Mouse (Mus musculus): Measurements from ENCODE around the gene Mmrn2. TPM values are rescaled to one million over a fixed set of nuclear protein-coding genes. Genes with fewer than 3 reads are reported as not detected.

Mmrn2 gene
- polyA plus RNA-seq, 1 experiment from 2014 or later: 7.4 TPM

GRCm38 (mm10) chr14:34447659-34448058, 72.4 kb downstream of the Mmrn2 start:
- no peak for ATAC-seq (ENCODE audit: insufficient number of reproducible peaks, insufficient read depth, low FRiP score, low TSS enrichment, low read depth)
- no peak overlapping the region for H3K9ac ChIP-seq
- no peak overlapping the region for H3K4me2 ChIP-seq
- H3K27me3 ChIP-seq: no peaks in the 10 kb centered on the region
- H3K9me3 ChIP-seq: no peaks in the 10 kb centered on the region
- no peak overlapping the region for H3K4me3 ChIP-seq
- H3K4me1 ChIP-seq: 0 out of 2 replicates have a peak, but pooled peaks cover 9% of the 10 kb centered on the region
- peaks cover 37% of the 10 kb centered on the region for H3K36me3 ChIP-seq
- 83% methylated on average over 4 of the region's 4 CpGs for WGBS
- no peak overlapping the region for H3K27ac ChIP-seq

DNA sequence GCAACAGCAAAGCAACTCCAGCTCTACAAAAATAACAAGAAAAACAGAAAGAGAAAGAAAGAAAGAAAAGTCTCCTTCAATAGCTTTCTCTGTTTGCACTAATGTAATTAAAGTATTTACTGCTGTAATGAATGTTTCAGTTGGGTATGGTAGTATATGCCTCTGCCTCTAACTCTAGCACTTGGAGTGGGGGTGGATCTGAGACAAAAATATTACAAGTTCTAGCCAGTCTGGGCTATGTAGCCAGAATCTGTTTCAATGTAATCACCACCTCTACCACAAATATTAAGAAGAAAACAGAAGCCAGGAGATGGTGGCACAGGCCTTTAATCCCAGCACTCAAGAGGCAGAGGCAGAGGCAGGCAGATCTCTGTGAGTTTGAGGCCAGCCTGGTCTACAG, 73.1 kb downstream of the Mmrn2 start:
- ATAC-seq (ENCODE audit: insufficient number of reproducible peaks, insufficient read depth, low FRiP score, low TSS enrichment, low read depth): no peak
- no peak overlapping the region for H3K27ac ChIP-seq
- no peak overlapping the region for H3K4me3 ChIP-seq
- no peaks in the 10 kb centered on the region for H3K9me3 ChIP-seq
- peaks cover 30% of the 10 kb centered on the region for H3K36me3 ChIP-seq
- no peak overlapping the region for H3K9ac ChIP-seq
- H3K27me3 ChIP-seq: no peaks in the 10 kb centered on the region
- no peak overlapping the region for H3K4me2 ChIP-seq
- H3K4me1 ChIP-seq: 0 out of 2 replicates have a peak, but pooled peaks cover 9% of the 10 kb centered on the region

- ATAC-seq (ENCODE audit: insufficient number of reproducible peaks, insufficient read depth, low FRiP score, low TSS enrichment, low read depth): no peak
- Histone ChIP-seq H3K27me3 (no peaks in the 10 kb centered on the region), H3K36me3 (peaks cover 20% of the 10 kb centered on the region), H3K4me1 (peaks cover 18% of the 10 kb centered on the region), H3K4me2 (no peak overlapping the region), H3K9me3 (no peaks in the 10 kb centered on the region), H3K9ac (no peak overlapping the region), H3K27ac (no peak overlapping the region), H3K4me3 (no peak overlapping the region)
- 54% methylated on average over 9 of the region's 9 CpGs for WGBS
These were observed 74.5 kb downstream of the Mmrn2 start for GRCm38 (mm10) chr14:34449807-34450206.

GRCm38 (mm10) chr14:34450451-34450850, 75.2 kb downstream of the Mmrn2 start:
- no peaks in the 10 kb centered on the region for H3K27me3 ChIP-seq
- H3K9ac ChIP-seq: no peak overlapping the region
- H3K36me3 ChIP-seq: peaks cover 20% of the 10 kb centered on the region
- no peak overlapping the region for H3K27ac ChIP-seq
- no peak for ATAC-seq (ENCODE audit: insufficient number of reproducible peaks, insufficient read depth, low FRiP score, low TSS enrichment, low read depth)
- H3K4me1 ChIP-seq: peaks cover 19% of the 10 kb centered on the region
- H3K9me3 ChIP-seq: no peaks in the 10 kb centered on the region
- H3K4me2 ChIP-seq: no peak overlapping the region
- 86% methylated on average over 5 of the region's 5 CpGs for WGBS
- H3K4me3 ChIP-seq: no peak overlapping the region

- H3K36me3 ChIP-seq: peaks cover 13% of the 10 kb centered on the region
- H3K4me1 ChIP-seq: peaks cover 19% of the 10 kb centered on the region
- H3K27me3 ChIP-seq: no peaks in the 10 kb centered on the region
- no peak overlapping the region for H3K4me2 ChIP-seq
- H3K9ac ChIP-seq: no peak overlapping the region
- no peak overlapping the region for H3K27ac ChIP-seq
- no peak overlapping the region for H3K4me3 ChIP-seq
- no peaks in the 10 kb centered on the region for H3K9me3 ChIP-seq
- ATAC-seq (ENCODE audit: insufficient number of reproducible peaks, insufficient read depth, low FRiP score, low TSS enrichment, low read depth): no peak
These were observed 76.6 kb downstream of the Mmrn2 start for GRCm38 (mm10) chr14:34451872-34452271.

- no peak overlapping the region for H3K9ac ChIP-seq
- H3K4me3 ChIP-seq: no peak overlapping the region
- peak overlapping the region; percentile 64; the same call in 1 of the 2 replicates for H3K27ac ChIP-seq
- ATAC-seq (ENCODE audit: insufficient number of reproducible peaks, insufficient read depth, low FRiP score, low TSS enrichment, low read depth): no peak
- 17% methylated on average over 6 of the region's 6 CpGs for WGBS
- no peak overlapping the region for H3K4me2 ChIP-seq
- peaks cover 19% of the 10 kb centered on the region for H3K4me1 ChIP-seq
- H3K9me3 ChIP-seq: no peaks in the 10 kb centered on the region
- 0 out of 2 replicates have a peak, but pooled peaks cover 8% of the 10 kb centered on the region for H3K36me3 ChIP-seq
- no peaks in the 10 kb centered on the region for H3K27me3 ChIP-seq
These were observed 78.4 kb downstream of the Mmrn2 start for GRCm38 (mm10) chr14:34453648-34454047.

Other genes starting within 250 kb of the Mmrn2 start
- 0.66 and 0.69 TPM in 2 replicates for gene Npy4r, start 223.0 kb upstream of the Mmrn2 start, polyA plus RNA-seq (2015; fragmentation: Nextera tagmentation; extraction: Ambion mirVana)
- 1.5 and 1.7 TPM in 2 replicates for gene Gprin2, start 173.8 kb upstream of the Mmrn2 start, polyA plus RNA-seq (2015; fragmentation: Nextera tagmentation; extraction: Ambion mirVana)
- gene Syt15, start 155.9 kb upstream of the Mmrn2 start, polyA plus RNA-seq (2015; fragmentation: Nextera tagmentation; extraction: Ambion mirVana): 0.30 and 0.66 TPM in 2 replicates
- 15.8 and 19.4 TPM in 2 replicates for gene Shld2, start 65.0 kb upstream of the Mmrn2 start, polyA plus RNA-seq (2015; fragmentation: Nextera tagmentation; extraction: Ambion mirVana)
- 85.6 and 85.8 TPM in 2 replicates for gene Glud1, start 64.7 kb upstream of the Mmrn2 start, polyA plus RNA-seq (2015; fragmentation: Nextera tagmentation; extraction: Ambion mirVana)
- gene Fam25c, start 20.0 kb upstream of the Mmrn2 start, polyA plus RNA-seq (2015; fragmentation: Nextera tagmentation; extraction: Ambion mirVana): 4.7 and 6.9 TPM in 2 replicates
- gene Sncg, start 676 bp upstream of the Mmrn2 start, polyA plus RNA-seq (2015; fragmentation: Nextera tagmentation; extraction: Ambion mirVana): 1.8 and 4.4 TPM in 2 replicates
- 58.1 and 64.9 TPM in 2 replicates for gene Bmpr1a, start 127.9 kb downstream of the Mmrn2 start, polyA plus RNA-seq (2015; fragmentation: Nextera tagmentation; extraction: Ambion mirVana)
- not detected in 2 replicates for gene 9230112D13Rik, start 147.3 kb downstream of the Mmrn2 start, polyA plus RNA-seq (2015; fragmentation: Nextera tagmentation; extraction: Ambion mirVana)
- gene Ldb3, start 213.2 kb downstream of the Mmrn2 start, polyA plus RNA-seq (2015; fragmentation: Nextera tagmentation; extraction: Ambion mirVana): 0.76 and 1.5 TPM in 2 replicates
- gene Opn4, start 224.7 kb downstream of the Mmrn2 start, polyA plus RNA-seq (2015; fragmentation: Nextera tagmentation; extraction: Ambion mirVana): not detected in 2 replicates